Mouse (Mus musculus): ENCODE measurements around the gene Olfr156.

DNA sequence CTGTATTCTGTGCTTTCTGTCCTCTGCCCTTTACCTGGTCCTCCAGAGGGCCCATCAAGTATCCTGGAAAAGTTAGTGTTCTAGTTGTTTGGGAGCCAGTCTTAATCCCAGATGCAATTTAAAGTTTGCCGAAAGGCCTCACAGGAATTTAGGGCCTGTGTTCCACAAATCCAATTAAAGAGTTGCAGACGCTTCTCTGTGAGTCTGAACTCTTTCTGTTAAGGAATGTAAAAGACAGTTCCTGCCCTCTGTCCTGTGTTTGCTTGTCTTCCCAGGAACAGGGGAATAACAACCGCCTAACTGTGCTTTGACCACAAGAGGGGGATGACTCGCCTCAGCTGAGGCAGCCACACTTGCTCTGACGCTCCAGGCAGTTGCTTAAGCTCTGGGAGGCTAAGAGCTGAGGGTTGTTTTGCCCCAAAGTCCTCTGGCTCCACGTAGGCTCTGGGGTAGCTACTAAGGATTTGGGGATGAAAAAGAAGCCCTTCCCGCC, at the start of gene Olfr156:
- TF ChIP-seq POLR2A (IDR thresholded peaks at IDR 0.05; ENCODE audit: borderline replicate concordance, extremely low read depth, low read depth, low read length) (no peak), CTCF (IDR thresholded peaks at IDR 0.05; ENCODE audit: insufficient read depth, low read length) (peak; percentile 55; the same call in 1 of the 2 replicates)
